Mouse (Mus musculus): Measurements from ENCODE around the gene Klhl30. TPM values are rescaled to one million over a fixed set of nuclear protein-coding genes. Genes with fewer than 3 reads are reported as not detected.
A peak's percentile ranks its signal among the peaks of the same experiment; 100 is the strongest.

Gene Klhl30
- total RNA-seq, 2 experiments from 2014 or later: 49.9 to 89.8 TPM

- Histone ChIP-seq H3K27ac (no peak overlapping the region), H3K4me3 (no peak overlapping the region)
- no peak for TF ChIP-seq CTCF (IDR thresholded peaks at IDR 0.05)
- intact Hi-C loops (cut with DNase I): no loop called here
- DNase-seq: no peak
Measured at GRCm38 (mm10) chr1:91333582-91333981, 17.2 kb upstream of the Klhl30 start.

- no peak overlapping the region for H3K4me3 ChIP-seq
- no peak for DNase-seq
- intact Hi-C loops (cut with DNase I): no loop called here
- H3K27ac ChIP-seq: no peak overlapping the region
- no peak for TF ChIP-seq CTCF (IDR thresholded peaks at IDR 0.05)
Measured at GRCm38 (mm10) chr1:91337355-91337754, 13.5 kb upstream of the Klhl30 start.

GRCm38 (mm10) chr1:91344001-91344400, 6.8 kb upstream of the Klhl30 start:
- no peak overlapping the region for H3K27ac ChIP-seq
- no peak for DNase-seq
- TF ChIP-seq CTCF (IDR thresholded peaks at IDR 0.05): no peak
- no peak overlapping the region for H3K4me3 ChIP-seq
- intact Hi-C loops (cut with DNase I): no loop called here

GRCm38 (mm10) chr1:91344921-91345685, 5.7 kb upstream of the Klhl30 start:
- DNase-seq: peak; percentile 80
- no peak; the same call in 1 of the 2 replicates for TF ChIP-seq CTCF (IDR thresholded peaks at IDR 0.05)
- Histone ChIP-seq H3K4me3 (peak overlapping the region; percentile 37), H3K27ac (no peak overlapping the region)
- intact Hi-C loops (cut with DNase I): loop anchor here (5.0 kb wide), 1 partner anchor 137 kb away; no protein-coding TSS in a partner anchor

- DNase-seq: peak; percentile 73
- peak; percentile 91 for TF ChIP-seq CTCF (IDR thresholded peaks at IDR 0.05)
- intact Hi-C loops (cut with DNase I): loop anchor here (1.0 to 5.0 kb wide), 2 partner anchors 33 to 135 kb away; no protein-coding TSS in a partner anchor
- Histone ChIP-seq H3K4me3 (no peak overlapping the region), H3K27ac (peak overlapping the region; percentile 91)
Measured at GRCm38 (mm10) chr1:91346892-91347291, 3.9 kb upstream of the Klhl30 start.

- intact Hi-C loops (cut with DNase I): no loop called here
- DNase-seq: no peak
- TF ChIP-seq CTCF (IDR thresholded peaks at IDR 0.05): no peak
- Histone ChIP-seq H3K27ac (peak overlapping the region; percentile 91), H3K4me3 (peak overlapping the region; percentile 78)
Measured at GRCm38 (mm10) chr1:91351249-91351648, 433 bp downstream of the Klhl30 start.

- intact Hi-C loops (cut with DNase I): no loop called here
- DNase-seq: no peak
- peak overlapping the region; percentile 78 for H3K4me3 ChIP-seq
- TF ChIP-seq CTCF (IDR thresholded peaks at IDR 0.05): no peak
- H3K27ac ChIP-seq: peak overlapping the region; percentile 91
Measured at GRCm38 (mm10) chr1:91352277-91352676, 1.5 kb downstream of the Klhl30 start.

- Histone ChIP-seq H3K27ac (peak overlapping the region; percentile 35; the same call in 1 of the 2 replicates), H3K4me3 (no peak overlapping the region)
- DNase-seq: peak; percentile 66
- no peak for TF ChIP-seq CTCF (IDR thresholded peaks at IDR 0.05)
- intact Hi-C loops (cut with DNase I): no loop called here
Measured at GRCm38 (mm10) chr1:91356105-91356504, 5.3 kb downstream of the Klhl30 start.

GRCm38 (mm10) chr1:91362113-91362512, 11.3 kb downstream of the Klhl30 start:
- no peak for TF ChIP-seq CTCF (IDR thresholded peaks at IDR 0.05)
- intact Hi-C loops (cut with DNase I): no loop called here
- Histone ChIP-seq H3K4me3 (no peak overlapping the region), H3K27ac (no peak overlapping the region)
- DNase-seq: no peak

- Histone ChIP-seq H3K27ac (peak overlapping the region; percentile 75), H3K4me3 (no peak overlapping the region)
- TF ChIP-seq CTCF (IDR thresholded peaks at IDR 0.05): no peak
- peak; percentile 68 for DNase-seq
- intact Hi-C loops (cut with DNase I): no loop called here
Measured at GRCm38 (mm10) chr1:91364822-91365644, 14.2 kb downstream of the Klhl30 start.

- intact Hi-C loops (cut with DNase I): no loop called here
- peak overlapping the region; percentile 68 for H3K4me3 ChIP-seq
- TF ChIP-seq CTCF (IDR thresholded peaks at IDR 0.05): no peak
Measured at GRCm38 (mm10) chr1:91365816-91366214, 15.0 kb downstream of the Klhl30 start.

GRCm38 (mm10) chr1:91366215-91367108, 15.6 kb downstream of the Klhl30 start, which contains the start of gene Erfe:
Gene Erfe (plus strand): TSS chr1:91366430.
- intact Hi-C loops (cut with DNase I): no loop called here
- DNase-seq: peak; percentile 88
- peak within 1 kb of the TSS; percentile 68 for H3K4me3 ChIP-seq
- H3K27ac ChIP-seq: peak within 1 kb of the TSS; percentile 75
- TF ChIP-seq CTCF (IDR thresholded peaks at IDR 0.05): peak; percentile 95

More at GRCm38 (mm10) chr1:91365816-91366214, 15.0 kb downstream of the Klhl30 start:
- peak overlapping the region; percentile 75 for H3K27ac ChIP-seq
- no peak for DNase-seq
